Mouse (Mus musculus) thymus, postnatal 4 days (tissue): ENCODE measurements around the gene Gdi2.

Experiments
- DNase-seq: peaks from one replicate; pipeline ENCODE4 v3.0.0; 2021

Gene Gdi2

GRCm38 (mm10) chr13:3563130-3563529, 25.3 kb downstream of the Gdi2 start:
- DNase-seq = no peak

GRCm38 (mm10) chr13:3563953-3564352, 26.1 kb downstream of the Gdi2 start:
- DNase-seq = no peak

DNA sequence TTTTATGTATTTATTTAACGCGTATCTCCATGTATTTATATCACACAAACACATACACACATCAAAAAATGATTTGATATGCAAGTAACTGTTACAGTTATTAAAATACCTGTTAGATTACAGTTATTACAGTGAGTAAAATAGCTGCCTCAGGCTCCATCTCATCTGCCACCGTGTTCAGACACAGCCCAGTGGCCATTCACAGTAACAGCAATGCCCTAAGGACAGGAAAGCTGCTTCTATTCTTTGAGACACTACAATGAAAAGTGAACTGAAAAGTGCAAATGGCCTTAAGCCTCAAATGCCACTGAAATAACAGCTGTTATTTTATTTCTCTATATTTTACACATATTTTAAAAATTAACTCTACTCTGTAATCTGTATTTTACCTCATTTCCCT, 52.9 kb downstream of the Gdi2 start:
- DNase-seq = no peak

GRCm38 (mm10) chr13:3594311-3594710, 56.4 kb downstream of the Gdi2 start:
- DNase-seq = no peak

- DNase-seq = no peak
These were observed 58.4 kb downstream of the Gdi2 start for GRCm38 (mm10) chr13:3596232-3596631.

DNA sequence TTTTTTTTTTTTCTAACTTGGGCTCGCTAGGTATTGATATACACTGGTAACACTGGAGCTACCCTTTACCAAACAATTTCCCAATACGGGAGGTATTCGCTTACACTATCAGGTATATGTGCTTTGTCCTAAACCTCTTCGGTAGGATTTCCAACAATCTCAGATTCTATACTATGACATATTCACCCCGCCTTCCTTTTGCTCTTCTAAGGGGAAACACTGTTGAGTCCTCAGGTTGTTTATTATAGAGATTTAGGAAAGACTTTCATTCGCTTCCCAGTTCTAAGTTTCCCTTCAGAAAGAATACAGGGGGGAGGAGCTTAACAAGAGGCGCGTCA, 71.9 kb downstream of the Gdi2 start:
- DNase-seq = no peak

DNA sequence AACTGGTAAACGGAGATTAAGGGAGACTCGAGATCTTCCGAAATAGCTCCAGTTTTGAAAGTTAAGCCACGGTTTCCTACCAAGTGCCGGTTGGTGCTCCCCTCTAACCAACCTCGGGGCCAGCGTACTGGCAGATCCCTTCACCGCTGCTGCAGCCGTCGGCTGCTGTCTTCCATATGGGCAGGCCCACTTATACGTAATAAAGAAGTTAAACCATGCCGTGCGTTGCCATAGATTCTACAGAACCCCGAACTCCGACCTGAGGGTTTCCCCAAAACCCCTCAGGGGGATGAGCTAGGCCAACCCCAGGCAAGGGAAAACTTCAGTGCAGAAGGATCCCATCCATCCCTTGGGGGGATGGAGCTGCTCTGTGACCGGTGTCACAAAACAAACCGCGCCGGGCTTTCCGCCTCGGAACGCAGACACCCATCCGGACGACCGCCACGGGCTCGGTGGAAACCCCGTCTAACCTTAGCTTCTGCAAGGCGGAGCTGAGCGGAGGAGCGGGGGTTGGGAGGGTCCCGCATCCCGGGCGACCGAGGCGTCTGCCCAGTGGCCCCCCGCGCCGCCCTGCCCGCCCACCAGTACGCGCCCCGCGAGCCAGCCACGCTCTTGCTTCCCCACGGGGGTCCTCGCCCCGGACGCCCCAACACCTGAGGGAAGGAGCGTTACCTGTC, 72.4 kb downstream of the Gdi2 start:
- peak; percentile 72 for DNase-seq

DNA sequence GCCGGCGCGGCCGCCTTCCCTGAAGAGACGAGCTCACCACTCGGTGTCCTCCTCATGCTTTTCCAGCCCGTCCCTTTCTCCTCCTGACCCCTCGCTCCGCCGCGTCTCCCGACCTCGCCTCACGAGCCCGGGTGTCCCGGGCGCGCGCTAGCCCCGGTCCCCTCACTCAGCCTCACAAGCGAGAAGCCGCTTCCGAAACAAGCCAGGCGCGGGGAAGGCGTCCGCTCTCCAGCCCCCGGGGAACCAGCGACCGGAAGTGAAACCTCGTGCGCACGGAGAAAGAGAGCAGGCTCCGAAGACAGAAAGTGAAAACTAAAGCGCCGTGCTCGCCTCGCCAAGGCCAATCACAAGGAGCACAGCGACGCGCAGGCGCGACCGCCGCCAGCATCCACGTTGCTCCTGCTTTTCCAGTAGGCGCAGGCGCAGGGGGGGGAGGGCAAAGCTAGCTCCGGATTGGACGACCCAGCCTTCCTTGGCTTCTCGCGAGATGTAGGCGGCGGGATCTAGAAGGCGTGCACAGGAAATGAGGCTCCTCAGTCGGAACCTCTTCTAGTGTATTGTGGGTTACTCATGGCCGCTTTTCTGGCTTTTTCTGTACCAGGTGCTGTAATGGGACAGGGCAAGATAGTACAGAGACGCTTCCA, 73.1 kb downstream of the Gdi2 start, which contains the start of gene Fam208b:
Gene Fam208b (minus strand): TSS at position 314 of the 644 bp plus-strand sequence.
- peak; percentile 97 for DNase-seq
